Mouse (Mus musculus): ENCODE results near the gene Daglb. TPM values are rescaled to one million over a fixed set of nuclear protein-coding genes. Genes with fewer than 3 reads are reported as not detected.

The Daglb gene
- 8.4 TPM in 2 replicates for polyA plus RNA-seq (2015; fragmentation: Nextera tagmentation; extraction: Ambion mirVana)

- H3K36me3 ChIP-seq (ENCODE audit: control insufficient read depth, insufficient read depth, low read length): no peaks in the 10 kb centered on the region
- 2% methylated on average over 43 of the region's 43 CpGs for whole genome bisulfite sequencing
- peak; percentile 98 for ATAC-seq (ENCODE audit: low read depth)
- no peaks in the 10 kb centered on the region for H3K27me3 ChIP-seq (ENCODE audit: control insufficient read depth, insufficient read depth, low read depth, low read length)
- peak within 1 kb of the TSS; percentile 74 for H3K9ac ChIP-seq (ENCODE audit: low read length)
- peak within 1 kb of the TSS; percentile 73 for H3K4me3 ChIP-seq (ENCODE audit: low read length)
- peaks cover 6% of the 10 kb centered on the region; the same call in 1 of the 2 replicates for H3K4me1 ChIP-seq (replicated peaks; ENCODE audit: control insufficient read depth, insufficient read depth, low read length)
- no peak within 1 kb of the TSS for H3K27ac ChIP-seq (ENCODE audit: low read length)
- no peaks in the 10 kb centered on the region for H3K9me3 ChIP-seq (ENCODE audit: control insufficient read depth, low read length)
- H3K4me2 ChIP-seq (ENCODE audit: low read depth, low read length): peak within 1 kb of the TSS; percentile 95
Measured at GRCm38 (mm10) chr5:143464100-143464756, at the start of gene Daglb. Gene Daglb (plus strand): TSS chr5:143464584.

GRCm38 (mm10) chr5:143421484-143421883 is 42.9 kb upstream of the Daglb start:
- no peaks in the 10 kb centered on the region for H3K27me3 ChIP-seq (ENCODE audit: control insufficient read depth, insufficient read depth, low read depth, low read length)
- no peaks in the 10 kb centered on the region; the same call in 1 of the 2 replicates for H3K9me3 ChIP-seq (ENCODE audit: control insufficient read depth, low read length)
- 73% methylated on average over 4 of the region's 4 CpGs for WGBS
- H3K36me3 ChIP-seq (ENCODE audit: control insufficient read depth, insufficient read depth, low read length): peaks cover 42% of the 10 kb centered on the region
- no peak overlapping the region for H3K9ac ChIP-seq (ENCODE audit: low read length)
- no peak overlapping the region for H3K4me3 ChIP-seq (ENCODE audit: low read length)
- no peaks in the 10 kb centered on the region for H3K4me1 ChIP-seq (replicated peaks; ENCODE audit: control insufficient read depth, insufficient read depth, low read length)
- ATAC-seq (ENCODE audit: low read depth): no peak
- H3K27ac ChIP-seq (ENCODE audit: low read length): no peak overlapping the region
- H3K4me2 ChIP-seq (ENCODE audit: low read depth, low read length): no peak overlapping the region

- no peaks in the 10 kb centered on the region for H3K27me3 ChIP-seq (ENCODE audit: control insufficient read depth, insufficient read depth, low read depth, low read length)
- H3K36me3 ChIP-seq (ENCODE audit: control insufficient read depth, insufficient read depth, low read length): peaks cover 29% of the 10 kb centered on the region
- no peak overlapping the region for H3K4me2 ChIP-seq (ENCODE audit: low read depth, low read length)
- H3K4me1 ChIP-seq (replicated peaks; ENCODE audit: control insufficient read depth, insufficient read depth, low read length): no peaks in the 10 kb centered on the region
- H3K4me3 ChIP-seq (ENCODE audit: low read length): no peak overlapping the region
- no peak overlapping the region for H3K9ac ChIP-seq (ENCODE audit: low read length)
- WGBS: 65% methylated on average over 4 of the region's 4 CpGs
- no peaks in the 10 kb centered on the region for H3K9me3 ChIP-seq (ENCODE audit: control insufficient read depth, low read length)
- no peak overlapping the region for H3K27ac ChIP-seq (ENCODE audit: low read length)
- ATAC-seq (ENCODE audit: low read depth): no peak
Measured at GRCm38 (mm10) chr5:143422990-143423389, 41.4 kb upstream of the Daglb start.

GRCm38 (mm10) chr5:143423899-143424519 is 40.4 kb upstream of the Daglb start:
- Histone ChIP-seq H3K4me1 (replicated peaks; ENCODE audit: control insufficient read depth, insufficient read depth, low read length) (no peaks in the 10 kb centered on the region), H3K4me3 (ENCODE audit: low read length) (no peak overlapping the region), H3K27me3 (ENCODE audit: control insufficient read depth, insufficient read depth, low read depth, low read length) (no peaks in the 10 kb centered on the region), H3K27ac (ENCODE audit: low read length) (no peak overlapping the region), H3K9ac (ENCODE audit: low read length) (no peak overlapping the region), H3K36me3 (ENCODE audit: control insufficient read depth, insufficient read depth, low read length) (peaks cover 20% of the 10 kb centered on the region), H3K9me3 (ENCODE audit: control insufficient read depth, low read length) (no peaks in the 10 kb centered on the region), H3K4me2 (ENCODE audit: low read depth, low read length) (no peak overlapping the region)
- ATAC-seq (ENCODE audit: low read depth): peak; percentile 62; the same call in 1 of the 2 replicates
- WGBS: 22% methylated on average over 6 of the region's 6 CpGs

GRCm38 (mm10) chr5:143434421-143434820 is 30.0 kb upstream of the Daglb start:
- no peak overlapping the region for H3K4me3 ChIP-seq (ENCODE audit: low read length)
- no peaks in the 10 kb centered on the region for H3K9me3 ChIP-seq (ENCODE audit: control insufficient read depth, low read length)
- H3K9ac ChIP-seq (ENCODE audit: low read length): no peak overlapping the region
- ATAC-seq (ENCODE audit: low read depth): no peak
- no peaks in the 10 kb centered on the region for H3K4me1 ChIP-seq (replicated peaks; ENCODE audit: control insufficient read depth, insufficient read depth, low read length)
- no peak overlapping the region for H3K27ac ChIP-seq (ENCODE audit: low read length)
- WGBS: 4% methylated on average over 4 of the region's 4 CpGs
- H3K4me2 ChIP-seq (ENCODE audit: low read depth, low read length): no peak overlapping the region
- no peaks in the 10 kb centered on the region for H3K27me3 ChIP-seq (ENCODE audit: control insufficient read depth, insufficient read depth, low read depth, low read length)
- H3K36me3 ChIP-seq (ENCODE audit: control insufficient read depth, insufficient read depth, low read length): no peaks in the 10 kb centered on the region

- 69% methylated on average over 3 of the region's 3 CpGs for WGBS
- H3K9ac ChIP-seq (ENCODE audit: low read length): no peak overlapping the region
- no peaks in the 10 kb centered on the region for H3K4me1 ChIP-seq (replicated peaks; ENCODE audit: control insufficient read depth, insufficient read depth, low read length)
- H3K27ac ChIP-seq (ENCODE audit: low read length): no peak overlapping the region
- ATAC-seq (ENCODE audit: low read depth): no peak
- no peaks in the 10 kb centered on the region for H3K27me3 ChIP-seq (ENCODE audit: control insufficient read depth, insufficient read depth, low read depth, low read length)
- no peak overlapping the region for H3K4me2 ChIP-seq (ENCODE audit: low read depth, low read length)
- H3K9me3 ChIP-seq (ENCODE audit: control insufficient read depth, low read length): no peaks in the 10 kb centered on the region
- no peak overlapping the region for H3K4me3 ChIP-seq (ENCODE audit: low read length)
- no peaks in the 10 kb centered on the region for H3K36me3 ChIP-seq (ENCODE audit: control insufficient read depth, insufficient read depth, low read length)
Measured at GRCm38 (mm10) chr5:143441298-143441697, 23.1 kb upstream of the Daglb start.

- Histone ChIP-seq H3K4me3 (ENCODE audit: low read length) (no peak overlapping the region), H3K4me2 (ENCODE audit: low read depth, low read length) (no peak overlapping the region), H3K27me3 (ENCODE audit: control insufficient read depth, insufficient read depth, low read depth, low read length) (no peaks in the 10 kb centered on the region), H3K9ac (ENCODE audit: low read length) (no peak overlapping the region), H3K27ac (ENCODE audit: low read length) (no peak overlapping the region), H3K36me3 (ENCODE audit: control insufficient read depth, insufficient read depth, low read length) (no peaks in the 10 kb centered on the region), H3K9me3 (ENCODE audit: control insufficient read depth, low read length) (no peaks in the 10 kb centered on the region), H3K4me1 (replicated peaks; ENCODE audit: control insufficient read depth, insufficient read depth, low read length) (no peaks in the 10 kb centered on the region)
- no peak for ATAC-seq (ENCODE audit: low read depth)
- 75% methylated on average over 12 of the region's 12 CpGs for WGBS
Measured at GRCm38 (mm10) chr5:143441753-143442152, 22.6 kb upstream of the Daglb start.

- peak overlapping the region; percentile 73 for H3K4me3 ChIP-seq (ENCODE audit: low read length)
- no peaks in the 10 kb centered on the region for H3K9me3 ChIP-seq (ENCODE audit: control insufficient read depth, low read length)
- H3K27me3 ChIP-seq (ENCODE audit: control insufficient read depth, insufficient read depth, low read depth, low read length): no peaks in the 10 kb centered on the region
- H3K27ac ChIP-seq (ENCODE audit: low read length): no peak overlapping the region
- WGBS: 79% methylated on average over 11 of the region's 11 CpGs
- no peaks in the 10 kb centered on the region for H3K36me3 ChIP-seq (ENCODE audit: control insufficient read depth, insufficient read depth, low read length)
- H3K4me1 ChIP-seq (replicated peaks; ENCODE audit: control insufficient read depth, insufficient read depth, low read length): peaks cover 6% of the 10 kb centered on the region; the same call in 1 of the 2 replicates
- no peak for ATAC-seq (ENCODE audit: low read depth)
- H3K9ac ChIP-seq (ENCODE audit: low read length): peak overlapping the region; percentile 74
- H3K4me2 ChIP-seq (ENCODE audit: low read depth, low read length): peak overlapping the region; percentile 95
Measured at GRCm38 (mm10) chr5:143463671-143464070, 713 bp upstream of the Daglb start.

- Histone ChIP-seq H3K36me3 (ENCODE audit: control insufficient read depth, insufficient read depth, low read length) (no peaks in the 10 kb centered on the region), H3K27me3 (ENCODE audit: control insufficient read depth, insufficient read depth, low read depth, low read length) (no peaks in the 10 kb centered on the region), H3K4me3 (ENCODE audit: low read length) (peak overlapping the region; percentile 73), H3K9me3 (ENCODE audit: control insufficient read depth, low read length) (no peaks in the 10 kb centered on the region), H3K27ac (ENCODE audit: low read length) (no peak overlapping the region), H3K9ac (ENCODE audit: low read length) (peak overlapping the region; percentile 74), H3K4me2 (ENCODE audit: low read depth, low read length) (peak overlapping the region; percentile 95), H3K4me1 (replicated peaks; ENCODE audit: control insufficient read depth, insufficient read depth, low read length) (peaks cover 6% of the 10 kb centered on the region; the same call in 1 of the 2 replicates)
- under 1% methylated on average over 20 of the region's 20 CpGs for WGBS
- peak; percentile 71 for ATAC-seq (ENCODE audit: low read depth)
Measured at GRCm38 (mm10) chr5:143464757-143465118, 354 bp downstream of the Daglb start.
